Mouse (Mus musculus) myocyte (in vitro differentiated cells): ENCODE measurements around the gene Gm20696.

ENCODE experiments used
- MAX ChIP-seq: IDR thresholded peaks from one replicate; pipeline ENCODE4 v1.6.1; 2011; ENCODE audit warnings: low read depth, mild to moderate bottlenecking, control low read depth
- MYOG ChIP-seq, 3 experiments: IDR thresholded peaks; one replicate each; pipeline ENCODE4 v1.6.1; 2011; ENCODE audit warnings: control low read depth in 2 of 3, low read depth in 2 of 3, mild to moderate bottlenecking in 2 of 3; ENCODE audit not compliant: insufficient read length in 2 of 3, control insufficient read depth in 1 of 3, insufficient read depth in 1 of 3
- POLR2A ChIP-seq: IDR thresholded peaks from one replicate; pipeline ENCODE4 v1.6.1; 2011; ENCODE audit warnings: low read depth, mild to moderate bottlenecking, control low read depth, moderate library complexity; ENCODE audit not compliant: insufficient read length
- REST ChIP-seq: IDR thresholded peaks from one replicate; pipeline ENCODE4 v1.6.1; 2011; ENCODE audit warnings: mild to moderate bottlenecking, control low read depth, moderate library complexity; ENCODE audit not compliant: insufficient read depth, insufficient read length

GRCm38 (mm10) chr6:99665457-99666317, 910 bp downstream of the Gm20696 start:
- TF ChIP-seq POLR2A, result no peak
- no peak for TF ChIP-seq REST
- TF ChIP-seq MAX, result no peak
- no peak for TF ChIP-seq MYOG (IDR thresholded peaks at IDR 0.05; ENCODE audit: control insufficient read depth in 1 of 3, insufficient read depth in 1 of 3, insufficient read length in 2 of 3, low read depth in 2 of 3)
